Mouse (Mus musculus) cortical plate, adult 2 months (tissue): ENCODE results near the gene Ankmy1.

Experiments used
- CTCF ChIP-seq: fragments of 200-500 bp; IDR thresholded peaks from 2 replicates; pipeline ENCODE4 v1.5.1; 2011; ENCODE audit warnings: mild to moderate bottlenecking, control low read depth, low read length; ENCODE audit not compliant: insufficient read depth; ENCODE audit errors: extremely low read depth
- POLR2A ChIP-seq: fragments of 200-500 bp; IDR thresholded peaks from 2 replicates; pipeline ENCODE4 v1.6.1; 2011; ENCODE audit warnings: mild to moderate bottlenecking, low read length, control low read depth; ENCODE audit not compliant: insufficient read depth; ENCODE audit errors: extremely low read depth

- TF ChIP-seq CTCF (no peak), POLR2A (no peak)
Observed at GRCm38 (mm10) chr1:92908664-92909063, 6.0 kb upstream of the Ankmy1 start.
